Mouse (Mus musculus): ENCODE measurements around the gene Map3k4. TPM values are rescaled to one million over a fixed set of nuclear protein-coding genes. Genes with fewer than 3 reads are reported as not detected.
"Not testable (repeated sequence)": the region's sequence is repeated elsewhere in the genome, so short reads cannot be mapped to it uniquely, and the experiment has no call there.

Gene Map3k4
- total and polyA plus RNA-seq, 2 experiments, result 10.7 to 19.2 TPM

GRCm38 (mm10) chr17:12230167-12230566 lies 88.4 kb downstream of the Map3k4 start:
- Histone ChIP-seq H3K79me2 (ENCODE audit: control insufficient read depth, insufficient read depth, low read length) (no peaks in the 10 kb centered on the region), H3K9ac (ENCODE audit: low read depth, low read length) (no peak overlapping the region), H3K4me1 (ENCODE audit: control insufficient read depth, insufficient read depth, low read length) (no peaks in the 10 kb centered on the region), H3K4me3 (ENCODE audit: insufficient read depth, low read depth, low read length) (no peak overlapping the region), H3K27me3 (ENCODE audit: control insufficient read depth, insufficient read depth, low read length) (no peaks in the 10 kb centered on the region), H3K36me3 (ENCODE audit: control insufficient read depth, insufficient read depth, low read length) (peaks cover 36% of the 10 kb centered on the region), H3K27ac (replicated peaks; ENCODE audit: insufficient read depth, low read depth, low read length) (no peak overlapping the region)
- WGBS, result 93% methylated on average over 6 of the region's 6 CpGs
- TF ChIP-seq POLR2A (IDR thresholded peaks at IDR 0.05; ENCODE audit: extremely low read depth, insufficient read depth, low read length) (no peak), CTCF (IDR thresholded peaks at IDR 0.05; ENCODE audit: low read depth, low read length) (no peak)
- no peak for DNase-seq (ENCODE audit: extremely low read depth, low read depth, low spot score)

GRCm38 (mm10) chr17:12229756-12230155 lies 88.8 kb downstream of the Map3k4 start:
- TF ChIP-seq CTCF (IDR thresholded peaks at IDR 0.05; ENCODE audit: low read depth, low read length) (no peak), POLR2A (IDR thresholded peaks at IDR 0.05; ENCODE audit: extremely low read depth, insufficient read depth, low read length) (no peak)
- Histone ChIP-seq H3K36me3 (ENCODE audit: control insufficient read depth, insufficient read depth, low read length) (peaks cover 36% of the 10 kb centered on the region), H3K4me3 (ENCODE audit: insufficient read depth, low read depth, low read length) (no peak overlapping the region), H3K4me1 (ENCODE audit: control insufficient read depth, insufficient read depth, low read length) (no peaks in the 10 kb centered on the region), H3K79me2 (ENCODE audit: control insufficient read depth, insufficient read depth, low read length) (no peaks in the 10 kb centered on the region), H3K27ac (replicated peaks; ENCODE audit: insufficient read depth, low read depth, low read length) (no peak overlapping the region), H3K9ac (ENCODE audit: low read depth, low read length) (no peak overlapping the region), H3K27me3 (ENCODE audit: control insufficient read depth, insufficient read depth, low read length) (no peaks in the 10 kb centered on the region)
- no peak for DNase-seq (ENCODE audit: extremely low read depth, low read depth, low spot score)
- WGBS, result 89% methylated on average over 9 of the region's 9 CpGs

GRCm38 (mm10) chr17:12228471-12228870 lies 90.1 kb downstream of the Map3k4 start:
- H3K4me3 ChIP-seq (ENCODE audit: insufficient read depth, low read depth, low read length), result no peak overlapping the region
- no peaks in the 10 kb centered on the region for H3K27me3 ChIP-seq (ENCODE audit: control insufficient read depth, insufficient read depth, low read length)
- H3K9ac ChIP-seq (ENCODE audit: low read depth, low read length), result no peak overlapping the region
- H3K79me2 ChIP-seq (ENCODE audit: control insufficient read depth, insufficient read depth, low read length), result no peaks in the 10 kb centered on the region
- no peak overlapping the region for H3K27ac ChIP-seq (replicated peaks; ENCODE audit: insufficient read depth, low read depth, low read length)
- H3K36me3 ChIP-seq (ENCODE audit: control insufficient read depth, insufficient read depth, low read length), result peaks cover 33% of the 10 kb centered on the region
- TF ChIP-seq POLR2A (IDR thresholded peaks at IDR 0.05; ENCODE audit: extremely low read depth, insufficient read depth, low read length), result no peak
- no peak for TF ChIP-seq CTCF (IDR thresholded peaks at IDR 0.05; ENCODE audit: low read depth, low read length)
- no peaks in the 10 kb centered on the region for H3K4me1 ChIP-seq (ENCODE audit: control insufficient read depth, insufficient read depth, low read length)
- DNase-seq (ENCODE audit: extremely low read depth, low read depth, low spot score), result no peak
- 91% methylated on average over 7 of the region's 7 CpGs for WGBS

- Histone ChIP-seq H3K9ac (ENCODE audit: low read depth, low read length) (no peak overlapping the region), H3K27me3 (ENCODE audit: control insufficient read depth, insufficient read depth, low read length) (no peaks in the 10 kb centered on the region), H3K4me3 (ENCODE audit: insufficient read depth, low read depth, low read length) (no peak overlapping the region), H3K79me2 (ENCODE audit: control insufficient read depth, insufficient read depth, low read length) (no peaks in the 10 kb centered on the region), H3K36me3 (ENCODE audit: control insufficient read depth, insufficient read depth, low read length) (peaks cover 28% of the 10 kb centered on the region), H3K27ac (replicated peaks; ENCODE audit: insufficient read depth, low read depth, low read length) (no peak overlapping the region), H3K4me1 (ENCODE audit: control insufficient read depth, insufficient read depth, low read length) (no peaks in the 10 kb centered on the region)
- no peak for TF ChIP-seq CTCF (IDR thresholded peaks at IDR 0.05; ENCODE audit: low read depth, low read length)
- DNase-seq (ENCODE audit: extremely low read depth, low read depth, low spot score), result no peak
- 87% methylated on average over 10 of the region's 10 CpGs for WGBS
Measured at GRCm38 (mm10) chr17:12228001-12228400, 90.6 kb downstream of the Map3k4 start.

- Histone ChIP-seq H3K4me1 (ENCODE audit: control insufficient read depth, insufficient read depth, low read length) (no peaks in the 10 kb centered on the region), H3K4me3 (ENCODE audit: insufficient read depth, low read depth, low read length) (no peak overlapping the region), H3K27ac (replicated peaks; ENCODE audit: insufficient read depth, low read depth, low read length) (no peak overlapping the region), H3K36me3 (ENCODE audit: control insufficient read depth, insufficient read depth, low read length) (peaks cover 18% of the 10 kb centered on the region; the same call in 1 of the 2 replicates), H3K27me3 (ENCODE audit: control insufficient read depth, insufficient read depth, low read length) (no peaks in the 10 kb centered on the region), H3K9ac (ENCODE audit: low read depth, low read length) (no peak overlapping the region), H3K79me2 (ENCODE audit: control insufficient read depth, insufficient read depth, low read length) (no peaks in the 10 kb centered on the region)
- 81% methylated on average over 12 of the region's 12 CpGs for WGBS
- TF ChIP-seq POLR2A (IDR thresholded peaks at IDR 0.05; ENCODE audit: extremely low read depth, insufficient read depth, low read length) (no peak), CTCF (IDR thresholded peaks at IDR 0.05; ENCODE audit: low read depth, low read length) (peak; percentile 41; the same call in 1 of the 2 replicates)
- peak; percentile 12 for DNase-seq (ENCODE audit: extremely low read depth, low read depth, low spot score)
Measured at GRCm38 (mm10) chr17:12226551-12226950, 92.0 kb downstream of the Map3k4 start.

GRCm38 (mm10) chr17:12225227-12225626 lies 93.4 kb downstream of the Map3k4 start:
- H3K27ac ChIP-seq (replicated peaks; ENCODE audit: insufficient read depth, low read depth, low read length), result no peak overlapping the region
- 68% methylated on average over 1 of the region's 1 CpGs for WGBS
- H3K27me3 ChIP-seq (ENCODE audit: control insufficient read depth, insufficient read depth, low read length), result no peaks in the 10 kb centered on the region
- no peak for DNase-seq (ENCODE audit: extremely low read depth, low read depth, low spot score)
- no peak overlapping the region for H3K9ac ChIP-seq (ENCODE audit: low read depth, low read length)
- H3K36me3 ChIP-seq (ENCODE audit: control insufficient read depth, insufficient read depth, low read length), result peaks cover 9% of the 10 kb centered on the region; the same call in 1 of the 2 replicates
- no peak overlapping the region for H3K4me3 ChIP-seq (ENCODE audit: insufficient read depth, low read depth, low read length)
- H3K79me2 ChIP-seq (ENCODE audit: control insufficient read depth, insufficient read depth, low read length), result no peaks in the 10 kb centered on the region
- H3K4me1 ChIP-seq (ENCODE audit: control insufficient read depth, insufficient read depth, low read length), result no peaks in the 10 kb centered on the region
- TF ChIP-seq CTCF (IDR thresholded peaks at IDR 0.05; ENCODE audit: low read depth, low read length) (no peak), POLR2A (IDR thresholded peaks at IDR 0.05; ENCODE audit: extremely low read depth, insufficient read depth, low read length) (no peak)

GRCm38 (mm10) chr17:12224551-12224950 lies 94.0 kb downstream of the Map3k4 start:
- H3K9ac ChIP-seq (ENCODE audit: low read depth, low read length); H3K36me3 ChIP-seq (ENCODE audit: control insufficient read depth, insufficient read depth, low read length); DNase-seq (ENCODE audit: extremely low read depth, low read depth, low spot score); H3K4me3 ChIP-seq (ENCODE audit: insufficient read depth, low read depth, low read length); H3K27ac ChIP-seq (replicated peaks; ENCODE audit: insufficient read depth, low read depth, low read length); H3K27me3 ChIP-seq (ENCODE audit: control insufficient read depth, insufficient read depth, low read length); H3K79me2 ChIP-seq (ENCODE audit: control insufficient read depth, insufficient read depth, low read length); H3K4me1 ChIP-seq (ENCODE audit: control insufficient read depth, insufficient read depth, low read length): not testable (repeated sequence)
- WGBS, result 90% methylated on average over 7 of the region's 7 CpGs

All from liver, adult 2 months (tissue).